Mouse (Mus musculus): ENCODE results near the gene Tatdn3. TPM values are rescaled to one million over a fixed set of nuclear protein-coding genes. Genes with fewer than 3 reads are reported as not detected.

The Tatdn3 gene
- polyA plus RNA-seq, 1 experiment = 2.0 TPM

GRCm38 (mm10) chr1:191099772-191100291, 37.1 kb upstream of the Tatdn3 start:
- TF ChIP-seq POLR2A (IDR thresholded peaks at IDR 0.05; ENCODE audit: low read depth, low read length) (no peak), CTCF (IDR thresholded peaks at IDR 0.05; ENCODE audit: extremely low read depth, insufficient read length, insufficient replicate concordance, low read depth, low read length) (no peak)
- H3K36me3 ChIP-seq (ENCODE audit: control insufficient read depth, insufficient read depth, low read length) = no peaks in the 10 kb centered on the region
- H3K4me1 ChIP-seq (ENCODE audit: control insufficient read depth, insufficient read depth, insufficient read length, low read length) = peaks cover 6% of the 10 kb centered on the region; the same call in 1 of the 2 replicates
- H3K4me3 ChIP-seq (ENCODE audit: low read depth, low read length) = no peak overlapping the region
- H3K27me3 ChIP-seq (ENCODE audit: control insufficient read depth, insufficient read depth, low read length) = peaks cover 22% of the 10 kb centered on the region
- 65% methylated on average over 5 of the region's 5 CpGs for WGBS
- H3K27ac ChIP-seq (ENCODE audit: insufficient read depth, low read depth, low read length) = no peak overlapping the region

DNA sequence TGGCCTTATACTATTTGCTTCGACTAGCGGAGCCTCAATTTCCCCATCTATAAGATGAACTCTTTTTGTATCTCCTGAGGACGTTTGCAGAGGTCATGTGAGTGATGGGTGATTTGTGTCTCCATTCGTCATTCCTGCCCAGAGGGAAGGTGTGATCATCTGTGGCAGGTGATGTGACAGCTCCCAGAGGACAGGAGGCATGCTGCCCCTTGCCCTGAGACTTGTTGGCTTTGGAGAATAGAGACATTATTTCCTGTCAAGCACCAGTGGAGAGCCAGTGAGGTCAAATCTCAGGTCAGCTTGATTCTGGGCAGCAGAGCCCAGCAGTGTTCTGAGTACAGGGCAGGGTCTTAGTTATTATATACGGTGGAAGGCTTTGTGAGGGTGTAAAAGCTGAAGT, 36.4 kb upstream of the Tatdn3 start:
- Histone ChIP-seq H3K4me3 (ENCODE audit: low read depth, low read length) (no peak overlapping the region), H3K36me3 (ENCODE audit: control insufficient read depth, insufficient read depth, low read length) (no peaks in the 10 kb centered on the region), H3K27ac (ENCODE audit: insufficient read depth, low read depth, low read length) (no peak overlapping the region), H3K27me3 (ENCODE audit: control insufficient read depth, insufficient read depth, low read length) (peaks cover 22% of the 10 kb centered on the region), H3K4me1 (ENCODE audit: control insufficient read depth, insufficient read depth, insufficient read length, low read length) (peaks cover 6% of the 10 kb centered on the region; the same call in 1 of the 2 replicates)
- no peak for TF ChIP-seq POLR2A (IDR thresholded peaks at IDR 0.05; ENCODE audit: low read depth, low read length)
- no peak for TF ChIP-seq CTCF (IDR thresholded peaks at IDR 0.05; ENCODE audit: extremely low read depth, insufficient read length, insufficient replicate concordance, low read depth, low read length)
- WGBS = 40% methylated on average over 5 of the region's 5 CpGs

- Histone ChIP-seq H3K27me3 (ENCODE audit: control insufficient read depth, insufficient read depth, low read length) (peaks cover 22% of the 10 kb centered on the region), H3K4me3 (ENCODE audit: low read depth, low read length) (peak within 1 kb of the TSS; percentile 73), H3K27ac (ENCODE audit: insufficient read depth, low read depth, low read length) (peak within 1 kb of the TSS; percentile 25; the same call in 1 of the 2 replicates), H3K4me1 (ENCODE audit: control insufficient read depth, insufficient read depth, insufficient read length, low read length) (peaks cover 6% of the 10 kb centered on the region; the same call in 1 of the 2 replicates), H3K36me3 (ENCODE audit: control insufficient read depth, insufficient read depth, low read length) (no peaks in the 10 kb centered on the region)
- TF ChIP-seq CTCF (IDR thresholded peaks at IDR 0.05; ENCODE audit: extremely low read depth, insufficient read length, insufficient replicate concordance, low read depth, low read length) = no peak
- no peak for TF ChIP-seq POLR2A (IDR thresholded peaks at IDR 0.05; ENCODE audit: low read depth, low read length)
- WGBS = under 1% methylated on average over 95 of the region's 95 CpGs
Measured at GRCm38 (mm10) chr1:191097802-191098747, 35.3 kb upstream of the Tatdn3 start, which contains the start of gene Batf3. Gene Batf3 (plus strand): TSS chr1:191097847.

DNA sequence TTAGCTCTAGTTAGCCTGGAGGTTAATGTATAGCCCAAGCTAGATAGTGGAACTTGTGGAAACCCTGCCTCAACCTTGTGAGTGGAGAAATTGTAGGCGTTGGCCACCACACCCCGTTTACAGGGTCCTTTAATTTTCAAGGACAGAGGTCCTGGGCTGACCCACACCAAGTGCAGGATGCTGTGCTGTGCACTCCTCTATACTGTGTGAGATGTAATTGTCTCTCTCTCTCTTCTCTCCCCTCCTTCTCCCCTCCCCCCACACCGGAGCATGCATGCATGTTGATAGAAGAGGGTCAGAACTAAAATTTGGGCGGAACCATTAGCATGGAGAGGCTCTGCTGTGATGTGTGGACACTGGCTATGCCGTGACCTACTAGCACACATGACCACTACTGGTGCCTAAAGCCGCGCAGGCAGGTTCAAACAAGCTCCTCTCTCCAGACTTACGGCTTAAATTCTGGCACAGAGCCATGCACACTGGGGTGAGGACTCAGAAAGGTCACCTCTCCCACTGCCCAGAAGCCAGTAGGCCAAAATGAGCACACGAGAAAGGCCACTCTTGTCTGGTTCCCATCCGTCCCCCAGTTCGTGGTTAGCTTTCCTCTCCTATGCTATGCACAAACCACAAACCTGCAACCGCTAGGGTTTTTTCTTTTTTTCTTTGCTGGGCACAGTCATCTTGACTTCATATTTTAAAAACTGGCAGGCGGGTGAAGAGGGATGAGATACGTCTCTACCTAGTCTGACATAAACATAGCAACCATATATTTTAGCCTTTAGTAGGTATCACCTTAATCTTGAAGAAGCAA, 34.3 kb upstream of the Tatdn3 start:
- Histone ChIP-seq H3K4me3 (ENCODE audit: low read depth, low read length) (no peak overlapping the region), H3K27me3 (ENCODE audit: control insufficient read depth, insufficient read depth, low read length) (peaks cover 22% of the 10 kb centered on the region), H3K36me3 (ENCODE audit: control insufficient read depth, insufficient read depth, low read length) (no peaks in the 10 kb centered on the region), H3K4me1 (ENCODE audit: control insufficient read depth, insufficient read depth, insufficient read length, low read length) (peaks cover 6% of the 10 kb centered on the region; the same call in 1 of the 2 replicates), H3K27ac (ENCODE audit: insufficient read depth, low read depth, low read length) (no peak overlapping the region)
- 29% methylated on average over 14 of the region's 14 CpGs for WGBS
- no peak for TF ChIP-seq POLR2A (IDR thresholded peaks at IDR 0.05; ENCODE audit: low read depth, low read length)
- TF ChIP-seq CTCF (IDR thresholded peaks at IDR 0.05; ENCODE audit: extremely low read depth, insufficient read length, insufficient replicate concordance, low read depth, low read length) = no peak

GRCm38 (mm10) chr1:191095019-191095418, 32.3 kb upstream of the Tatdn3 start:
- no peaks in the 10 kb centered on the region for H3K36me3 ChIP-seq (ENCODE audit: control insufficient read depth, insufficient read depth, low read length)
- peaks cover 20% of the 10 kb centered on the region for H3K27me3 ChIP-seq (ENCODE audit: control insufficient read depth, insufficient read depth, low read length)
- H3K27ac ChIP-seq (ENCODE audit: insufficient read depth, low read depth, low read length) = no peak overlapping the region
- TF ChIP-seq POLR2A (IDR thresholded peaks at IDR 0.05; ENCODE audit: low read depth, low read length) (no peak), CTCF (IDR thresholded peaks at IDR 0.05; ENCODE audit: extremely low read depth, insufficient read length, insufficient replicate concordance, low read depth, low read length) (peak; percentile 25; the same call in 1 of the 2 replicates)
- peaks cover 6% of the 10 kb centered on the region; the same call in 1 of the 2 replicates for H3K4me1 ChIP-seq (ENCODE audit: control insufficient read depth, insufficient read depth, insufficient read length, low read length)
- H3K4me3 ChIP-seq (ENCODE audit: low read depth, low read length) = no peak overlapping the region
- WGBS = 62% methylated on average over 9 of the region's 9 CpGs

DNA sequence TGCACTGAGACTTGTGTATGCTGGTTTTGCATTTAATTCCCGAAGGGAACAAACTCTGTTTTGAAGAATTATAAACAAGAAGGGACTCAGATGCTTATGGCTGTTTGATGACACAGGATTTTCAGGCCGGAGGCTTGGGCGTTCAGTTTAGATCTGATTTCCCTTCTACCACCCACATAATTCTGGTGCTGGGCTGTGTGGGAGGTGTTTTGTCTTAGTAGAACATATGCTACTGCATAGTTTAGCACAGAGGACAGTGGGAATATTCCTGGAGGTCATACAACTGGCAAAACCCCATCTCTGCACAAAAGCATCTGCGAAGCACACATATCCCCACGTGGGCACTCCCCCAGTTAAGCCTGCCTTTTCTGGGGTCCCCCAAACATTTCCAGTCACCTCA, 30.8 kb upstream of the Tatdn3 start:
- Histone ChIP-seq H3K36me3 (ENCODE audit: control insufficient read depth, insufficient read depth, low read length) (no peaks in the 10 kb centered on the region), H3K4me3 (ENCODE audit: low read depth, low read length) (no peak overlapping the region), H3K27ac (ENCODE audit: insufficient read depth, low read depth, low read length) (no peak overlapping the region), H3K4me1 (ENCODE audit: control insufficient read depth, insufficient read depth, insufficient read length, low read length) (peaks cover 6% of the 10 kb centered on the region; the same call in 1 of the 2 replicates), H3K27me3 (ENCODE audit: control insufficient read depth, insufficient read depth, low read length) (peaks cover 13% of the 10 kb centered on the region)
- TF ChIP-seq POLR2A (IDR thresholded peaks at IDR 0.05; ENCODE audit: low read depth, low read length) = no peak
- TF ChIP-seq CTCF (IDR thresholded peaks at IDR 0.05; ENCODE audit: extremely low read depth, insufficient read length, insufficient replicate concordance, low read depth, low read length) = no peak
- 68% methylated on average over 5 of the region's 5 CpGs for WGBS

All from small intestine, adult 2 months (tissue).